In genomic region chr5:124761011-124761410, GRCm38 (mm10) we compare ENCODE assay signal across 11 mouse cellular contexts. TPM values are rescaled to one million over a fixed set of nuclear protein-coding genes. Genes with fewer than 3 reads are reported as not detected.
DNase-seq lines count a peak whose midpoint lies in the region; ATAC-seq and TF ChIP-seq lines count a peak whose summit lies in the region.
"Had no signal": no experiment of that assay in that cellular context is flagged by ENCODE, and none has a peak within 500 bp of the region (broad histone marks: within the 10 kb centered on the region; RNA-seq: fewer than 3 reads in every experiment).

No protein-coding gene starts in this region.

- TF ChIP-seq CTCF in liver, postnatal 0 days (IDR thresholded peaks at IDR 0.05; ENCODE audit: low read depth), result peak; percentile 46

- H3K4me2 ChIP-seq in liver, postnatal 0 days (ENCODE audit: low read depth, low read length), result no peak overlapping the region
- H3K4me2 ChIP-seq in liver, embryonic 11.5 days, result no peak overlapping the region
- no peak overlapping the region for H3K4me2 ChIP-seq in forebrain, embryonic 13.5 days

- peaks cover 3% of the 10 kb centered on the region; the same call in 1 of the 2 replicates for H3K9me3 ChIP-seq in liver, postnatal 0 days (ENCODE audit: low read length)
- no peaks in the 10 kb centered on the region for H3K9me3 ChIP-seq in liver, embryonic 11.5 days (ENCODE audit: control insufficient read depth, low read length)
- no peaks in the 10 kb centered on the region for H3K9me3 ChIP-seq in ES-E14 (ENCODE audit: control insufficient read depth, insufficient read depth, low read depth, low read length)
- no peaks in the 10 kb centered on the region; the same call in 1 of the 2 replicates for H3K9me3 ChIP-seq in forebrain, embryonic 13.5 days (replicated peaks)
- H3K9me3 ChIP-seq: limb, embryonic 10.5 days had no signal

- H3K9ac ChIP-seq in liver, postnatal 0 days (replicated peaks), result no peak overlapping the region
- H3K9ac ChIP-seq in liver, embryonic 11.5 days (ENCODE audit: low read depth, low read length), result no peak overlapping the region
- no peak overlapping the region for H3K9ac ChIP-seq in ES-E14 (ENCODE audit: insufficient read depth, low read depth, low read length, poor library complexity, severe bottlenecking)
- no peak overlapping the region for H3K9ac ChIP-seq in forebrain, embryonic 13.5 days

- H3K4me3 ChIP-seq in liver, postnatal 0 days (ENCODE audit: low read depth, low read length), result no peak overlapping the region
- no peak overlapping the region for H3K4me3 ChIP-seq in liver, embryonic 11.5 days (ENCODE audit: low read depth, low read length)
- H3K4me3 ChIP-seq in ES-E14 (ENCODE audit: insufficient read depth in 1 of 2, low read depth in 1 of 2, low read length in 2 of 2, poor library complexity in 1 of 2, severe bottlenecking in 1 of 2), result no peak overlapping the region
- H3K4me3 ChIP-seq in forebrain, embryonic 13.5 days, result no peak overlapping the region
- H3K4me3 ChIP-seq: limb, embryonic 10.5 days; midbrain, embryonic 10.5 days had no signal

- H3K27me3 ChIP-seq in liver, postnatal 0 days (ENCODE audit: insufficient read depth, low read length), result no peaks in the 10 kb centered on the region
- H3K27me3 ChIP-seq in liver, embryonic 11.5 days (replicated peaks; ENCODE audit: control insufficient read depth, insufficient read depth, low read length), result no peaks in the 10 kb centered on the region
- no peaks in the 10 kb centered on the region for H3K27me3 ChIP-seq in forebrain, embryonic 13.5 days

- no peaks in the 10 kb centered on the region for H3K4me1 ChIP-seq in liver, postnatal 0 days (ENCODE audit: insufficient read depth)
- no peaks in the 10 kb centered on the region for H3K4me1 ChIP-seq in liver, embryonic 11.5 days (replicated peaks; ENCODE audit: control insufficient read depth, insufficient read depth, low read length)
- H3K4me1 ChIP-seq in ES-E14 (ENCODE audit: control insufficient read depth in 2 of 2, insufficient read depth in 2 of 2, low read length in 2 of 2, poor library complexity in 1 of 2), result peaks cover 2 to 5% of the 10 kb centered on the region in 2 experiments; a peak in 2 of 4 replicates
- H3K4me1 ChIP-seq in forebrain, embryonic 13.5 days, result no peaks in the 10 kb centered on the region
- H3K4me1 ChIP-seq: limb, embryonic 10.5 days; midbrain, embryonic 10.5 days had no signal

- WGBS in liver, postnatal 0 days (ENCODE audit: insufficient replicate concordance), result 54% methylated on average over 18 of the region's 18 CpGs
- 51% methylated on average over 18 of the region's 18 CpGs for WGBS in liver, embryonic 11.5 days
- WGBS in forebrain, embryonic 13.5 days, result 55% methylated on average over 18 of the region's 18 CpGs

- TF ChIP-seq EP300 in liver, postnatal 0 days (IDR thresholded peaks at IDR 0.05; ENCODE audit: low read depth), result no peak

- H3K27ac ChIP-seq in liver, postnatal 0 days (ENCODE audit: low read depth), result no peak overlapping the region
- H3K27ac ChIP-seq in liver, embryonic 11.5 days (ENCODE audit: low read depth, low read length), result no peak overlapping the region
- no peak overlapping the region for H3K27ac ChIP-seq in ES-E14 (ENCODE audit: insufficient read depth, low read depth, low read length, poor library complexity, severe bottlenecking)
- H3K27ac ChIP-seq in forebrain, embryonic 13.5 days, result no peak overlapping the region
- H3K27ac ChIP-seq: limb, embryonic 10.5 days; midbrain, embryonic 10.5 days had no signal

- DNase-seq in gastrocnemius, postnatal 10 days, result peak; percentile 12
- no peak for DNase-seq in gastrocnemius, adult 18-20 months (ENCODE audit: low spot score)
- DNase-seq in liver, postnatal 0 days, result no peak
- DNase-seq in liver, embryonic 11.5 days (ENCODE audit: low spot score), result no peak
- peak; percentile 38 for DNase-seq in ES-E14 (ENCODE audit: low read depth, low spot score)
- DNase-seq: kidney, adult 9 months had no signal

- H3K36me3 ChIP-seq in liver, postnatal 0 days (replicated peaks; ENCODE audit: insufficient read depth, low read length), result no peaks in the 10 kb centered on the region
- H3K36me3 ChIP-seq in liver, embryonic 11.5 days (ENCODE audit: control insufficient read depth, insufficient read depth, low read length), result no peaks in the 10 kb centered on the region
- H3K36me3 ChIP-seq in ES-E14 (ENCODE audit: control insufficient read depth, insufficient read depth, low read length, poor library complexity, severe bottlenecking), result no peaks in the 10 kb centered on the region
- no peaks in the 10 kb centered on the region for H3K36me3 ChIP-seq in forebrain, embryonic 13.5 days (ENCODE audit: poor library complexity, severe bottlenecking)
- H3K36me3 ChIP-seq: limb, embryonic 10.5 days; midbrain, embryonic 10.5 days had no signal

- in situ Hi-C loops in ES-E14 (cut with MboI; ENCODE audit: low sequenced_read_pairs in 2 of 2, unreplicated experiment in 2 of 2), result no loop called here

- no peak for ATAC-seq in liver, postnatal 0 days
- no peak for ATAC-seq in liver, embryonic 11.5 days (replicated peaks; ENCODE audit: low FRiP score)
- peak; percentile 75 for ATAC-seq in megakaryocyte progenitor cell, adult 5-6 weeks (replicated peaks; ENCODE audit: poor library complexity)
- no peak for ATAC-seq in inflammation-experienced regulatory T-cells, adult 6 months
- no peak for ATAC-seq in forebrain, embryonic 13.5 days

TF ChIP-seq in ES-E14, 5 proteins besides CTCF, POLR2A, EP300 and RAD21:
- TF ChIP-seq CHD2 (IDR thresholded peaks at IDR 0.05; ENCODE audit: low read depth, low read length) (no peak), ZNF384 (IDR thresholded peaks at IDR 0.05; ENCODE audit: low read depth, low read length) (no peak), ZC3H11A (IDR thresholded peaks at IDR 0.05; ENCODE audit: borderline replicate concordance, low read depth, low read length) (no peak), HCFC1 (IDR thresholded peaks at IDR 0.05; ENCODE audit: borderline replicate concordance, insufficient read depth, low read length) (no peak), MAFK (IDR thresholded peaks at IDR 0.05; ENCODE audit: insufficient read depth, low read depth, low read length) (no peak)

RNA-seq across cellular contexts. Expression of gene Dnah10, which starts 36.1 kb away (rescaled TPM):
- total RNA-seq in gastrocnemius, postnatal 10 days (2021), result under 1 TPM; 0.07 to 0.19 TPM
- under 1 TPM; 0.05 to 0.18 TPM for total RNA-seq in gastrocnemius, adult 18-20 months (2021)
- polyA plus RNA-seq in liver, postnatal 0 days (2015; fragmentation: Nextera tagmentation; extraction: Ambion mirVana), result not detected in 2 replicates
- polyA plus RNA-seq in liver, embryonic 11.5 days (2014; fragmentation: Nextera tagmentation; extraction: Ambion mirVana), result 0.05 and 0.10 TPM in 2 replicates
- total RNA-seq in ES-E14 (2012; rRNA removed), result 1.7 and 2.3 TPM in 2 replicates
- not detected in 2 replicates for total RNA-seq in megakaryocyte progenitor cell, adult 5-6 weeks (2015)
- not detected in 2 replicates for total RNA-seq in megakaryocyte progenitor cell, adult 5-6 weeks (2017)
- under 1 TPM in 1 of 3 experiments, not detected in 2; 0.05 TPM for polyA plus RNA-seq in inflammation-experienced regulatory T-cells, adult 6 months (2017; shearing (Covaris generic))
- polyA plus RNA-seq in forebrain, embryonic 13.5 days (2015; fragmentation: Nextera tagmentation; extraction: Ambion mirVana), result 0.08 and 0.15 TPM in 2 replicates

Comparison
In these comparisons a context has a peak if more than half of its experiments do, and no peak if none do; other contexts are left out.
1. DNase-seq: peak in gastrocnemius, postnatal 10 days (single experiment) and ES-E14 (single experiment); none in gastrocnemius, adult 18-20 months (single experiment), liver, postnatal 0 days (single experiment) and liver, embryonic 11.5 days (single experiment).